Mouse (Mus musculus): ENCODE data around the gene 1110025L11Rik.

DNA sequence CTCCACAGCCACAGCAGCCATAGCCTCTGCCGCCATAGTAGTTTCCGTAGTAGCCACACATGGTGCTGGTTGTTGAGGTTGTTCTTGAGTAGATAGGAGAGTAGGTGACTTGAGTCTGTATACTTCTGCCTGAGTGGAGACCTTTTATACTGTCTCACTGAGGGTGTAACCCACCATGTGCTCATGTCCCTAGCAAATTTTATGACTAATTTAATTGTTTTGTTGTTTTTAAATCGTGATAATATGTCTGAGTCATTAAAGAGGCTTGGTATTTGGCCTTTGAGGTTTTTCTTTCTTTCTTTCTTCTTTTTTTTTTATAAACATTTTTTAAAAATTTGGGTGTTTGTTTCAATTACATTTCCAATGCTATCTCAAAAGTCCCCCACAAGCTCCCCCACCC, 16.0 kb downstream of the 1110025L11Rik start, which contains the start of gene Krtap6-5:
- TF ChIP-seq GATA1 (IDR thresholded peaks at IDR 0.05; ENCODE audit: low read length) = no peak
- TF ChIP-seq TAL1 (IDR thresholded peaks at IDR 0.05; ENCODE audit: low read length) = no peak
